Mouse (Mus musculus) limb, embryonic 10.5 days (tissue): Measurements from ENCODE around the gene Dhh. TPM values are rescaled to one million over a fixed set of nuclear protein-coding genes. Genes with fewer than 3 reads are reported as not detected.

Experiments
- DNase-seq: peaks from one replicate; pipeline ENCODE4 v3.0.0-alpha.2; 2017; ENCODE audit warnings: low spot score
- H3K27ac ChIP-seq: fragments of 300-500 bp; sonication (generic); 2 replicates; pipeline ENCODE4 v1.5.1; 2016; ENCODE audit warnings: mild to moderate bottlenecking
- H3K27me3 ChIP-seq: fragments of 300-500 bp; sonication (generic); 2 replicates; pipeline ENCODE4 v1.6.1; 2016; ENCODE audit warnings: low read depth, mild to moderate bottlenecking; ENCODE audit not compliant: poor library complexity, severe bottlenecking
- H3K36me3 ChIP-seq: fragments of 300-500 bp; sonication (generic); 2 replicates; pipeline ENCODE4 v1.6.1; 2016; ENCODE audit warnings: mild to moderate bottlenecking, moderate library complexity
- H3K4me1 ChIP-seq: fragments of 300-500 bp; sonication (generic); 2 replicates; pipeline ENCODE4 v1.6.1; 2016
- H3K4me3 ChIP-seq: fragments of 300-500 bp; sonication (generic); 2 replicates; pipeline ENCODE4 v1.5.1; 2016; ENCODE audit warnings: mild to moderate bottlenecking, moderate library complexity
- H3K9me3 ChIP-seq: fragments of 300-500 bp; sonication (generic); replicated peaks from 2 replicates; pipeline ENCODE4 v1.6.1; 2016; ENCODE audit warnings: mild to moderate bottlenecking
- WGBS: fragments of 180-500 bp; shearing (Covaris S2); methylation state at CpG from one replicate; pipeline ENCODE4 v1.1.7; 2016; 5-methylcytosine and 5-hydroxymethylcytosine counted together
- polyA plus RNA-seq: library from polyadenylated mRNA; unstranded; fragments of >200 nt; fragmentation: Nextera tagmentation; extraction: Ambion mirVana; gene quantifications from 2 replicates; pipeline ENCODE4 v1.2.1, GENCODE M21; 2016

The Dhh gene
- polyA plus RNA-seq, 1 experiment from 2014 or later: 0.46 TPM

GRCm38 (mm10) chr15:98865771-98866170 is 32.6 kb downstream of the Dhh start:
- Histone ChIP-seq H3K4me3 (no peak overlapping the region), H3K4me1 (peaks cover 34% of the 10 kb centered on the region), H3K27me3 (no peaks in the 10 kb centered on the region), H3K36me3 (peaks cover 78% of the 10 kb centered on the region), H3K9me3 (no peaks in the 10 kb centered on the region), H3K27ac (no peak overlapping the region)
- 96% methylated on average over 8 of the region's 8 CpGs for WGBS
- DNase-seq: no peak

- Histone ChIP-seq H3K9me3 (no peaks in the 10 kb centered on the region), H3K4me3 (no peak overlapping the region), H3K27me3 (no peaks in the 10 kb centered on the region), H3K27ac (no peak overlapping the region), H3K4me1 (peaks cover 29% of the 10 kb centered on the region), H3K36me3 (peaks cover 87% of the 10 kb centered on the region)
- DNase-seq: no peak
- WGBS: 93% methylated on average over 6 of the region's 6 CpGs
Observed at GRCm38 (mm10) chr15:98864951-98865350, 33.4 kb downstream of the Dhh start.

GRCm38 (mm10) chr15:98863451-98863958 is 34.8 kb downstream of the Dhh start:
- Histone ChIP-seq H3K27ac (no peak overlapping the region), H3K9me3 (no peaks in the 10 kb centered on the region), H3K4me3 (no peak overlapping the region), H3K27me3 (no peaks in the 10 kb centered on the region), H3K36me3 (peaks cover 98% of the 10 kb centered on the region), H3K4me1 (peaks cover 15% of the 10 kb centered on the region)
- DNase-seq: no peak
- 92% methylated on average over 12 of the region's 12 CpGs for WGBS

GRCm38 (mm10) chr15:98861701-98862410 is 36.5 kb downstream of the Dhh start:
- Histone ChIP-seq H3K4me1 (no peaks in the 10 kb centered on the region), H3K27me3 (no peaks in the 10 kb centered on the region), H3K27ac (no peak overlapping the region), H3K36me3 (peaks cover 100% of the 10 kb centered on the region), H3K4me3 (no peak overlapping the region), H3K9me3 (no peaks in the 10 kb centered on the region)
- 87% methylated on average over 21 of the region's 21 CpGs for WGBS
- DNase-seq: no peak

- no peaks in the 10 kb centered on the region for H3K27me3 ChIP-seq
- no peak for DNase-seq
- H3K36me3 ChIP-seq: peaks cover 100% of the 10 kb centered on the region
- 94% methylated on average over 18 of the region's 18 CpGs for WGBS
- no peaks in the 10 kb centered on the region for H3K4me1 ChIP-seq
- H3K4me3 ChIP-seq: no peak overlapping the region
- no peaks in the 10 kb centered on the region for H3K9me3 ChIP-seq
- H3K27ac ChIP-seq: no peak overlapping the region
Observed at GRCm38 (mm10) chr15:98860921-98861320, 37.4 kb downstream of the Dhh start.

GRCm38 (mm10) chr15:98859319-98860043 is 38.9 kb downstream of the Dhh start:
- no peak for DNase-seq
- Histone ChIP-seq H3K27ac (no peak overlapping the region), H3K27me3 (no peaks in the 10 kb centered on the region), H3K4me3 (no peak overlapping the region), H3K36me3 (peaks cover 100% of the 10 kb centered on the region), H3K9me3 (no peaks in the 10 kb centered on the region), H3K4me1 (no peaks in the 10 kb centered on the region)
- 90% methylated on average over 9 of the region's 9 CpGs for WGBS

GRCm38 (mm10) chr15:98854214-98854613 is 44.1 kb downstream of the Dhh start:
- peaks cover 100% of the 10 kb centered on the region for H3K36me3 ChIP-seq
- H3K9me3 ChIP-seq: no peaks in the 10 kb centered on the region
- no peaks in the 10 kb centered on the region for H3K27me3 ChIP-seq
- H3K4me1 ChIP-seq: no peaks in the 10 kb centered on the region
- no peak overlapping the region for H3K27ac ChIP-seq
- WGBS: 93% methylated on average over 16 of the region's 16 CpGs
- no peak overlapping the region for H3K4me3 ChIP-seq
- DNase-seq: no peak

- Histone ChIP-seq H3K36me3 (peaks cover 100% of the 10 kb centered on the region), H3K4me3 (no peak overlapping the region), H3K9me3 (no peaks in the 10 kb centered on the region), H3K27ac (no peak overlapping the region), H3K4me1 (no peaks in the 10 kb centered on the region), H3K27me3 (no peaks in the 10 kb centered on the region)
- no peak for DNase-seq
- WGBS: 95% methylated on average over 28 of the region's 28 CpGs
Observed at GRCm38 (mm10) chr15:98853161-98853937, 45.0 kb downstream of the Dhh start.

- Histone ChIP-seq H3K4me1 (no peaks in the 10 kb centered on the region), H3K27me3 (no peaks in the 10 kb centered on the region), H3K36me3 (peaks cover 100% of the 10 kb centered on the region), H3K27ac (no peak overlapping the region), H3K4me3 (no peak overlapping the region), H3K9me3 (no peaks in the 10 kb centered on the region)
- 90% methylated on average over 9 of the region's 9 CpGs for WGBS
- no peak for DNase-seq
Observed at GRCm38 (mm10) chr15:98852733-98853132, 45.6 kb downstream of the Dhh start.

GRCm38 (mm10) chr15:98852071-98852470 is 46.3 kb downstream of the Dhh start:
- WGBS: 97% methylated on average over 9 of the region's 9 CpGs
- Histone ChIP-seq H3K27me3 (no peaks in the 10 kb centered on the region), H3K4me1 (no peaks in the 10 kb centered on the region), H3K9me3 (no peaks in the 10 kb centered on the region), H3K4me3 (no peak overlapping the region), H3K27ac (no peak overlapping the region), H3K36me3 (peaks cover 100% of the 10 kb centered on the region)
- DNase-seq: no peak

- H3K27me3 ChIP-seq: no peaks in the 10 kb centered on the region
- H3K4me3 ChIP-seq: no peak overlapping the region
- peaks cover 100% of the 10 kb centered on the region for H3K36me3 ChIP-seq
- DNase-seq: no peak
- no peaks in the 10 kb centered on the region for H3K9me3 ChIP-seq
- 94% methylated on average over 21 of the region's 21 CpGs for WGBS
- H3K27ac ChIP-seq: no peak overlapping the region
- no peaks in the 10 kb centered on the region for H3K4me1 ChIP-seq
Observed at GRCm38 (mm10) chr15:98851229-98851818, 47.0 kb downstream of the Dhh start.

GRCm38 (mm10) chr15:98850668-98851067 is 47.7 kb downstream of the Dhh start:
- no peaks in the 10 kb centered on the region for H3K27me3 ChIP-seq
- H3K36me3 ChIP-seq: peaks cover 100% of the 10 kb centered on the region
- H3K27ac ChIP-seq: no peak overlapping the region
- no peaks in the 10 kb centered on the region for H3K9me3 ChIP-seq
- no peak for DNase-seq
- no peak overlapping the region for H3K4me3 ChIP-seq
- no peaks in the 10 kb centered on the region for H3K4me1 ChIP-seq
- WGBS: 96% methylated on average over 14 of the region's 14 CpGs
